Mouse (Mus musculus): ENCODE results near the gene Hoxc11.
A peak's percentile ranks its signal among the peaks of the same experiment; 100 is the strongest.

Hoxc11 gene

DNA sequence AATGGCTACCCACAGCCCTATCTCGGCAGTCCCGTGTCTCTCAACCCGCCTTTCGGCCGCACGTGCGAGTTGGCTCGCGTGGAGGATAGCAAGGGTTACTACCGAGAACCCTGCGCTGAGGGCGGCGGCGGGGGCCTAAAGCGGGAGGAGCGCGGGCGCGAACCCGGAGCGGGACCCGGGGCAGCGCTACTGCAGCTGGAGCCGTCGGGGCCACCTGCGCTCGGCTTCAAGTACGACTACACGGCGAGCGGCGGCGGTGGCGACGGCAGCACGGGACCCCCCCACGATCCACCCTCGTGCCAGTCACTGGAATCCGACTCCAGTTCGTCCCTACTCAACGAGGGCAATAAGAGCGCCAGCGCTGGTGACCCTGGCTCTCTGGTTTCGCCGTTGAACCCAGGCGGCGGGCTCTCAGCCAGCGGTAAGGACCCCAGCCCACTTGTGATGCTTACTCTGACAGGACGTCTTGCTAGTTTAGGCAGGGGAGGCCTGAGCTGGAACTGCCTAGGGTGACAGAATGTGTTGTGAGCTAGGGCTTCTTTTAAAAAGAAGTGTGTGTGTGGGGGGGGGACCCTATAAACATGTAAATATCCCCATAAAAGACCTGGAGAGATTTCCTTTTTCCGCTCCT is 17.1 kb upstream of the Hoxc11 start:
- no peak for DNase-seq (ENCODE audit: low read depth, low spot score)

DNA sequence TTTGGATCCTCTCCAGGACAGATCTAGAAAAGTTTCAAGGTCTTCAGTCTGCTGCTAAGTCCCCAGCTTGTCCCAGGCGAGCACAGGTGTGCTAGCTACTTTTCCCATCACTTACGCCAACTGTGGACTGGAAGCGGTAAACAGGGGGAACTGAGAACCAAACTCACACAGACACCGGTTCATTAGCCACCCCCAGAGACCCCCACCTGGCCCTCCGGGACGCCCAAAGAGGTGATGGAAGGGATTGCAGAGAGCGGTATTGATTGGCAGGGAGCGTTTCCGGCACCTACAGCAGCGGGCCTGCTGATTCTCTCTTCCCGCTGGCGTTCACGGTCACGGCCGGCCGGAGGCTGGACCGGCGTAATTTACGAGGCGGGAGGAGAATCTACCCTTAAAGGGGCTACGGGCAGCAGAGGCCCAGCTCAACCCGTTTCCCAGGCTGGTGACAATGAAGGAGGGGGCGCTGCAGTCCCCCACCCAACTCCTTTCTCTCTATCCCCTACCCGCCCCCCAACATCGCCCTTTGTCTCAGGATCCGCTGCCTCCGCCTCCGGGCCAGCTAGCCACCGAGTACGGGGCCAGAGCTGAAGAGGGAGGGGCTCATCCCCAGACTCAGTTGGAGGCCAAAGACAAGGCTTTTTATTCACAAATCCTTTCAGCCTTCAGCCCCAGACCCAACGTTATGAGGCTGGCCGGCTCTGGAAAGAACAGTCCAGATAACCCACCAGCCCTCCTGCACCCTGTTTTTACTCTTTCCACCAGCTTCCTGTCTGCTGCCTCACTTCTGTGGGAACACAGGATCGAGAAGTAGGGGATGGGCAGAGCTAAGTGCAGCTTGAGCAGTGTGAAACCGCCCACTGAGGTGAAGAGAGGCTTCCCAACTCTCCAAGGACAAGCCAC is 14.7 kb upstream of the Hoxc11 start:
- DNase-seq (ENCODE audit: low read depth, low spot score): no peak

DNA sequence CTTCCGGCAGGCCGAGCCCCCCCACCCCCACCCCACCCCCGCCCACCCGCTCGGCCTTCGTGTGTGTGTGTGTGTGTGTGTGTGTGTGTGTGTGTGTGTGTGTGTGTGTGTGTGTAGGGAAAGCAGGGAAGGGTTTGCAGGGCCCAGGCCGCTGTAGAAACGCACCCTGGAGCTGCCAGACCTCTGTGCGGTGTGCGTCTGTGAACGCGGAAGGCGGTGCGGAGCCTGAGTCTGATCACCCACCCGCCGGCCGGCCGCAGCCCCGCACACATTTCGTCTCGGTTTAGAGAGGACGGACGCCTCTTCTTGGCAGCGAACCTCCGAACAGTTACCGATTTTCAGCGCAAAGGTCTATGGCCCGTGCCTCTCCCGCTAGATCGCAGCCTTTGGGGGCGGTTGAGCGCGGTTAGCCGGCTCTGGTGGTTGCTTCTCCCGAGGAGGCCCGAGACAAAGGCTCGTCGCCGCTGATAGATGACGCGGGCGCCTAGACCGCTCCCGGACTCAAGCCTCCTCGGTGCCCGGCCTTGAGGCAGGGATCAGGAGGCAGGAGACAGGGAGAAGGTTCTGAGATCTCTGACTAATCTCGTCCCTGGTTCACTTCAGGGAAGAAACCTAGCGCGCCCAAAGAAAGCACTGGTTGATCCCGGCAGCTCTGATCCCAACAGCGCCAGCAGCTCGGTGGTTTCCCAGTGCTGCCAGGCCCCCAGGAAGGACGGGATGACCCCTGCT is 11.3 kb upstream of the Hoxc11 start:
- no peak for DNase-seq (ENCODE audit: low read depth, low spot score)

DNA sequence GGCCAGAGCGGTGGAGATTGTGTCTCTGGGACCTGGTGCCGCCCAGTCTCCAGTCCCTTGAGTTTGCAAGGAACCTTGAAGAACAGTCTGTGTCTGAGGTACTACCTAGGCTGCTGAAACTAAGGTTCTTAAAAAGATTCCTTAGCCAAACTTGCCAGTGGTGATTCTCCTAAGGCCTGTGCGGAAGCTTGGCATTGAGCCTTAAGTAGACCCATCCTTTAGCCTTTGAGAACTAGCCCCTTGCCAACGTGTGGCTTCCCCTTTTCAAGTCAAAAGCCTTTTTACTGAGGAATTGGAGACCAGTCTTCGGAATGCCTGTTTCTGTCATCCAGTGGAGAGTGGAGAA is 10.8 kb upstream of the Hoxc11 start:
- no peak for DNase-seq (ENCODE audit: low read depth, low spot score)

DNA sequence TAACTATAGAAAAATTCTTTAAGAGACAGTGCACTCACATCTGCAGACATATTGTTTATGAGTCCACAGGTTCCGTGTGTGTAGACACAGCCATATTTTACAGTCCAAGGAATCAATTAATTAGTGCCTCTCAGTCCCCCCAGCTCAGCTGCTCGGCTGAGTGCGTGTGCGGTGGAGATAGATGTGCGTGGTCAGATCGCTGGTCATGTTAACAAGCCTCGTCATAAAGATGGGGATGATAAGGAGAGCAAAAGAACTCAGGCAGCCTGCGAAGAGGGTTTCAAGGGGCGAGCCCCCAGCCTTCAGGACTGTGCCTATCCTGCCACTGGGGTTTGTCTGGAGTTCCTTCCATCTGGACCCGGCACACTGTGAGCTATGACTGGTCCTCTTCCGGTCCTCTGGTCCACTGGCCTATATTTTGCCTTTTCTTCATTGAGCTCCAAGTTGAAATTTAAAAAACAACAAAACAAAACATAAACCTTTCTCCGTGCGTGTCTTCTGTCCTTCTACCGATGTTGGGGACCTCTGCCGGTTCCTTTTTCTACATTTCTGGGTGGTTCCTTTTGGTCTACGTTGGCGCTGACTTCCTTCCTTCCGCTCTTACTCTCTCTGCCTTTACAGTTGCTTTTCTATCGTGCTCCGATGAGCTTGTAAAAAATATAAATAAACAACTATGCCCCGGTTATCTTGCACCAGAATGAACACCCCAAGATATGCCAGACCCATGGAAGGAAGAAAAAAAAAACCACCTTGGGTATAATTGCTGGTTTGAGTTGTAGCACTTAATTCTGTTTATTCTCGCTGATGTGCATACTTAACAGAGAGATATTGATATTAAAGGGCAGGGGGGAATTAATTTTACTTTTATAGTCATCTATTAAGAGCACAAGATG is 8.8 kb upstream of the Hoxc11 start:
- DNase-seq (ENCODE audit: low read depth, low spot score): no peak

DNA sequence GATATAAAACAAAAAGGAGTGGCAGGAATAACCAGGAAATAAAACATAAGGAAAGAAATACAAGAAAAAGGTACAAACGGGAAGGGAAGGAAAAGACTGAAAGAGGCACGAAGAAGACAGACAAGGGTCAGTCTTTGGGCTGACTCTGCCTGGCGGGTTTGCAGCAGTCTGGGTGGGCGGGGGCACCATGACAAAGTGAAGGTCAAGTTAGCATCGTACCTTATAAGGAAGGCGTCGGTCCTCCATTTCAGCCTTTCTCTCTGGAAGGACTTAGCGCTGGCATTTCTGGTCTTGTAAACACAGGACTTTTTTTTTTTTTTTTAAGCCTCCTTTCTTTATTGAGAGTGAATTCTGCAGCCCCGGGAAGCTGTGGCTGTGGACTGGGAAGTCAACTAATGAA is 7.0 kb upstream of the Hoxc11 start:
- DNase-seq (ENCODE audit: low read depth, low spot score): no peak

DNA sequence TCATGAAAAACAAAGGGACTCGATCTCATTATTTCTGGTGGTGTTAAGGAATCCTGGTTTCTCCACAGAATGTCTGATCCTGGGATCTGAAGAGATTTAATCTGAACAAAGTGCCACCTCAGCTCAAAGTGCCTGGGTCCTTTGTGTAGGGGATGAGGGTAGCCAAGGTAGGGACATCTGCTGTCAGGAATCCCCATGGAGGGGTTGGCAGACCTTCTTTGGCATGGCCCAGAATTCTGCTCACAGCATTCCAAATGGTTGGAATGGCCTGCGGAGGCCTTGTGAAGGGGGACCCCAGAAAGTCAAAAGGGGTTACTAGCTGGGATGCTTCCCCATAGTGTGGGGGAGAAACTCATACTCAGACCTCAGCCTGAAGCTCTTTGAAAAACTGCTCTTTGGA is 5.4 kb upstream of the Hoxc11 start:
- DNase-seq (ENCODE audit: low read depth, low spot score): no peak

DNA sequence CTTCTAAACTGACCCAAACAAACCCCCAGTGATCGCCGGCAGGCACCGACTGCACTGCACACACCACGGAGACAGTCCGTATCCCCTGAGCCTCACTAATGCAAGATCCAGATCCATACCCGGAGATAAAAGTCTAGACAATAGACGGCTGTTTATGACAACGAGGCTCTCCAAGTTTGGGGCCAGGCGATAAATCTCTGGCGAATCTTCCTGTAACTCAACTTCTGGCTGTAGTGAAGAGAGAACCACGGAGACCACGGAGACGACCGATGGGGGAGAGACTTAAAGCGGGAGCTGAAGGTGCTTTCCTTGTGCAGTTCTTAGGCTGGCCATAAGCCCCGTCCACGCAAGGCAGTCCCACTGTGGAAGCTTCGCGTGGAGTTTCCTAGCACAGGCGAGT is 4.5 kb upstream of the Hoxc11 start:
- DNase-seq (ENCODE audit: low read depth, low spot score): no peak

DNA sequence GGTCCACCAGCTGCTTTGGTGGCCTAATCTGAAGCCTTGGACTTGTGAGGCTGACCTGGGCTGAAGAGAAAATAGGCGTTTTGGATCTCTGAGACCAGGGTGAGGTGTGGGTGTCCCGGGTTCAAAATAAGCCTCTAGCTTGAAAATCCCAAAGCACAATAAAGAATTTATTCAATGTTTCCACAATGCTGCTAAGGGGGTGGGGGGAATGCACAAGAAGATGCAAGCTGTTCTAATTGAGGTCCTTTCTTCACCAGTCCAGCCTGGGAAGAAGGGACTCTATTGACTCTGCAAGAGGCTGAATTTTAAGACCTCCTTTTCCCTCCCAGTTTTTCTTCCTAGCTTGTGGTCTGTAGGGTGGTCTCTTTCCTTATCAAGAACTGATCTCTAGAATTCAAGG is 3.4 kb upstream of the Hoxc11 start:
- DNase-seq (ENCODE audit: low read depth, low spot score): no peak

DNA sequence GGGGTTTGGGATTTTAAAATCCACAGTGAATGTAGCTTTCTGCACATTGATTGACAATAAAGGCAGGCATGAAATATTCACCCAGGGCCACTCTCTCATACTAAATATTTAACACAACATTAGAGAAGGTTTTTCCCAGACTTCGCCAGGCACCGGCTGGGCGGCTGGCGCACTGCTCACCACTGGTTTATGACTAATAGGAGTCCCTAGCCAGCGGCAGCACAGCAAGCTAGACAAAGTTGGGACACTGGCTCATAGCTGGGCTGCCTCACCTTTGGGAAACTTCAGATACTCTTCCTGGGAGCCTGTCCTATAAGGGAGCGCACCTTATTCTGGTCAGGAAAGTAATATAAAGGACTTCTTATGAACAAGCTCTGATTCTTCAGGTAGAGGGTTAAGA is 666 bp upstream of the Hoxc11 start:
- no peak for DNase-seq (ENCODE audit: low read depth, low spot score)

DNA sequence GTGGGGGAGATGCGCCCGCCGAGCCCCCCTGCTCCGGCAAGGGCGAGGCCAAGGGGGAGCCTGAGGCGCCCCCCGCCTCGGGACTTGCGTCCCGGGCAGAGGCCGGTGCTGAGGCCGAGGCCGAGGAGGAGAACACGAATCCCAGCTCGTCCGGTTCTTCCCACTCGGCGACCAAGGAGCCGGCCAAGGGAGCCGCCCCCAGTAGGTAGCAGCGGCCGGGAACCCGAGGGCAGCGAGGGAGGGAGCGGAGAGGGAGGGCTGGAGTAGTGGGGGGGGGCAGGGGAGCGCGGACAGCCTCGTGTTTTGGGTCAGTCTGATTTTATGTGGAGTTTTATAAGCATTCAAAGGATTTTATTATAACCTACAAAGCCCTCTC is 768 bp downstream of the Hoxc11 start:
- DNase-seq (ENCODE audit: low read depth, low spot score): no peak

DNA sequence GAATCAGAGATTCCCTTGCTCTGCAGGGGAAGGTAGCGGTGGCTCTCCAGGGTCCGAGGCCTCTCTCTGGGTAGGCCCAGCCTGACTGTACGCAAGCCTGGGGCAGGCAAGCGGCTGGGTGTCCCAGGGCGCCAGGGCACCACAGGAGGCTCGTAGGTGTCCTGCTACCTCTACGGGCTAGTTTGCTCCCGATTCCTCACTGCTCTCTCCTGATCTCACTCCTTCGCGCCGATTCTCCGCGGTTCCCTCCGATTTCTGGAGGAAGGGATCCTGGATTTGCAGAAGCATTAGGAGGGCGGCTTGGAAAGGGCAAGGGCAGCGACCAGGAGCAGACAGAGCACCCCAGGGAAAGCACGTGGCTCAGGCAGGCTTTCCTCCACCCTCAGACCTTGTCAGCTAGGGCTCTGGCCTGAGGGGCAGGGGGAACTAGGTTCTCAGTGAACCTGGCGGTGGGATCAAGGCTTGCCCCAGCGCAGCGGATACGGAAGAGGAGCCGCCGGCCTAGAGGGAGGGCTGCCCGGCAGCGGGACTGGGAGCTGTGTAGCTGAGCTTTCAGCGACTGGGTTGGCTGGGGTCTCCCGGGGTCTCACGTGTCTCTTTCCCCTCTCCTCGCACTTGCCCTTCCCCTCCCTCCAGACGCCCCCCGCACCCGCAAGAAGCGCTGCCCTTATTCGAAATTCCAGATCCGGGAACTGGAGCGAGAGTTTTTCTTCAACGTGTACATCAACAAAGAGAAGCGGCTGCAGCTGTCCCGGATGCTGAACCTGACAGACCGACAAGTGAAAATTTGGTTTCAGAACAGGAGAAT is 1.8 kb downstream of the Hoxc11 start:
- DNase-seq (ENCODE audit: low read depth, low spot score): no peak

DNA sequence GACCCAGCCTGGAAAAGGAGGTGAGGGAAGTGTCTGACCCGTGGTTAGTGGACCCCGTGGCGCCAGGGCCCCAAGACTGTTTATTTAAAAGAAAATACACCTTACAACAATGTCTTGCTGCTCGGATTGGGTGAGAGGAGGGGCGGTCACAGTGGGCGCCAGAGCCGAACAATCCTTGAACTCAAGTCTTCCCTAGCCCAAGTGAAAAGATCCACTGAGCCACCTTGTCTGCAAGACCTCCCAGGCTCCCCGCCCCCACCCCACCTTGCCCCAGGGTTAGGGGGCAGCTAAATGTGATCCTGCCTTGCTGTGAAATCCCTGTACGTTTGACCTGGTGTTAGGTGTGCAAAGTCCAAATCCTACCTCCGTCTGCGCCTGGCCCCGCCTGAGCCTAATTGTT is 2.7 kb downstream of the Hoxc11 start:
- DNase-seq (ENCODE audit: low read depth, low spot score): no peak

DNA sequence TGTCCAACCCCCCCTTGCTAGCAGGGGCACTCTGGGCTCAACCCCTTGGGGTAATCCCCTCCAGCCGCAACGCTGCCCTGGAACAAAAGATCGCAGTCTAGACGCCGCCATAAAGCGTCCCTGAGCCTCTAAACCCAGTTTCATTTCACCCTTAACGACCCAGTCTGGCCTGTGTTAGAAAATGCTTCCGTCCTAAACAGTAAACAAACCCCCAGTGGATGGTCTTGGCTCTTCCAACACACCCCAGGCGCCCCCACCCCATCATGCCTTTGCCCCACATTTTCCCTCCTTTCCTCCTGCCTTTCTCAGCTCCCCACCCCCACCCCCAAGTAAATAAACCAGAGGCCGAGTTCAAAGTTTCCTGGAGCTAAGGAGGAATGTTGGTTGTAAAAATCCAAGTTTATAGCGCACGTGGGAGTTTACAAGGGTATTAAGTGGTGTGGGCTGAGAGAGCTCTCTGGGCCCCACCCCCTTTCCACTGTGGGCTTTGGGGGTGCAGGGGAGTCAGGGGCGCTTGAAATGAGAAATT is 5.5 kb downstream of the Hoxc11 start:
- peak; percentile 85 for DNase-seq (ENCODE audit: low read depth, low spot score)

DNA sequence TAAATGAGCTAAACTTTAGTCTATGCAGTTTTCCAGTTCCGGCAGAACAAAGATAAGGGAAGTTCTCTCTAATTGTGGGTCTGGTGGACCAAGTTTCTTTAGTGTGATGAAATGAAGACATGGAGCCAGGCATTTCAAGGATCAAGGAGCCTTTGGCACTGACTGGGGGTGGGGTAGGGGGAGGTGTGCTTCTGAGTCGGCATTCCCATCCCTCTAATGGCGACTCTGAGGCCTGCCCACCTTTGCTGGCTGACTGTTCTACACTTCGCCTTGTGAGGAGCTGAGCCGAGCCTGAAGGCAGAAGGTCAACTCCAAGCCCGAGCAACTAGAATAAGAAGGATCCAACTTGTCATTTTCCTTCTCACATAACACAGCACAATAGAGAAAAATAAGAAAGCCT is 7.5 kb downstream of the Hoxc11 start:
- no peak for DNase-seq (ENCODE audit: low read depth, low spot score)

DNA sequence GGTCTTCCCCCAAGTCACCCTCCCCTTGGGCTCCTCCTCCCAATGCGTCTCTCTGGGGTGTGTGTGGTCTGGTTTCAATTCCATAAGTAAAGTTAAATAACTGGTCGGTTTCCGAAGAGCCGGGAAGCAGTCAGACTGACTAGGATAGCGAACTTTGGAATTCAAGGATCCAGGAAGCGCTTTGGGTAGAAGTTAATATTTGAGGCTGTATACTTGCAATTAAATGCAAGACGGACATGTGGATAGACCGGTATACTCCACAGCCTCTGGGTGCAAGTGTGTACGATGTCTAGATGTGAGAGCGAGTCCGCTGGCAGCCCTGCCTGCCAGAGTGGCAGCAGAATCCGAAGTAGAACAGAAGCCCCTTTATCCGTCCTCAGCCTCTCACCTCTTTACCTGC is 8.3 kb downstream of the Hoxc11 start:
- DNase-seq (ENCODE audit: low read depth, low spot score): no peak

DNA sequence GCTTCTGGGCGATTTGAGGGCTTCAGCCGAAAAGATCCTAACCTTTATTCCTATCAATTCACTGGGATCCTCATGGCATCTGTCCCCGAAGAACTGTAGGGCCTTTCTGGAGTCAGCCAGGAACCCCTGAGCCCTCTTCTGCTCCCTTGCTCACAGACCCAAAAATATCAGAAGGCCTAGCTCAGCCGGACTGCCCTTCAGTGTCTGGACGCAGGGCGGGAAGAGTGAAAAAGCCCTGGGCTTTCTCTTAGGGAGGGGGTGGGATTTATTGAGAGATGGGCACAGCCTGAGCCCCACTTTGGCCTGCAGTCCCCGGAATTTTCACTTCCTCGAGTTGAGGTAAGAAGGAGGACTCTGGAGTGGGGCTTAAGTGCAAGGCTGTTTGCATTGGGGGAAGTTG is 9.0 kb downstream of the Hoxc11 start:
- DNase-seq (ENCODE audit: low read depth, low spot score): no peak

DNA sequence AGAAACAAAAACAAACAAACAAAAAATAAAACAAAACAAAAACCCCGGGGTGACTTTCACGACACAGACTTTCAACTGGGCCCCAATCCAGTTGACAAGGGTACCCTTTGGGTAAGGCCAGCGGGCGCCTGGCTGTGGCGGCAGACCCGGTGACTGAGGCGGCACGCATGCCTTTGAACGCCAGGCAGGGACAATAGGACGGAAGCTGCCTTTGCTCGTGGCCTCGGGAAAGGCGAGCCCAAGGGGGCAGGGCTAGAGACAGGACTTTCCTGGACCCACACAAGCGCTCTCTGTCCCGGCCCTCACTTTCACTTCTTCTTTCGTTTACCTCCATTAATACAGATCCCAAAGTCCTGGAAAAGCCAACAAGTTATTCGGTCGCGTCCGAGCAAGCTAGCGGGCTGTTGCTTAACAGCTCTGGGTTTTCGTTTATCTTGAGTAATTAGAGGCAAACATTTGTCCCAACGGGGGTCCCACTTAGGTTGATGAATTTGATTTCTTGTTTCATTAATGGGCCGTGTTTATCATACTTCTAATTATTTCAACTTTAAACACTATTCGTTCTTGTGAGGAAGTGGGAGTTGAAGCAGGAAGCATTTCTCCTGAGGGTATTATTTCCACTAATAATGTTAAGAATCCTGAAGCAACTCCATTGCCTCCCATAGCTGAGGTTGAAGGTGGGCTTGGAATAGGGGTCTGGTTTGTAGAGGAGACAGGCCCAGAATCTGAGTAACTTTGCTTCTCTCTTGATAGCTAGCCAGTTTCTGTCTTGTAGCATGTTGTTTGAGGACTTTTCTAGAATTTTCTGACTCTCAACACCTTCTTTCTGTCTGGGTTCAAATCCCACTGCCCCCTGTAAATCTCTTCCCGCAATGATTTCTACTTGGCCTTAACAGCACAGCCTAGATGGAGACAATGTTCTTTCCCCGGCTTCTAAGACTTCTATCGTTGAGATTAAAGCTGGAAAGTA is 9.7 kb downstream of the Hoxc11 start:
- no peak for DNase-seq (ENCODE audit: low read depth, low spot score)
